Mouse (Mus musculus) testis, adult 2 months (tissue): ENCODE data around the gene Egf.

Experiments
- CTCF ChIP-seq: fragments of 200-500 bp; IDR thresholded peaks from 2 replicates; pipeline ENCODE4 v1.5.1; 2012; ENCODE audit warnings: low read depth, mild to moderate bottlenecking, inconsistent platforms, low read length, moderate library complexity; ENCODE audit not compliant: control insufficient read depth, insufficient read depth, insufficient replicate concordance
- POLR2A ChIP-seq: fragments of 200-500 bp; IDR thresholded peaks from 2 replicates; pipeline ENCODE4 v1.6.1; 2012; ENCODE audit warnings: low read depth, mild to moderate bottlenecking, inconsistent platforms, low read length, moderate library complexity; ENCODE audit not compliant: control insufficient read depth

GRCm38 (mm10) chr3:129651765-129652164, 103.4 kb downstream of the Egf start:
- TF ChIP-seq CTCF, result no peak
- TF ChIP-seq POLR2A, result no peak
